Mouse (Mus musculus) heart, adult 2 months (tissue): ENCODE measurements at regions not wholly inside any gene's neighbourhood (a gene's known extent, or its start where the extent isn't known, plus 50 kb on each side); places are given as distances from the start of the nearest gene placed in this dataset.

Source experiments
- DNase-seq, 2 experiments: peaks; one replicate each; pipeline ENCODE4 v3.0.0; 2021
- H3K27ac ChIP-seq: fragments of 200-600 bp; 2 replicates; pipeline ENCODE4 v1.8.1; 2022
- H3K27me3 ChIP-seq: fragments of 200-500 bp; 2 replicates; pipeline ENCODE4 v1.6.1; 2012; ENCODE audit warnings: mild to moderate bottlenecking, low read length, inconsistent platforms, mixed read lengths; ENCODE audit not compliant: control insufficient read depth, insufficient read depth
- H3K36me3 ChIP-seq: fragments of 200-500 bp; 2 replicates; pipeline ENCODE4 v1.6.1; 2012; ENCODE audit warnings: low read length, inconsistent platforms; ENCODE audit not compliant: control insufficient read depth, insufficient read depth
- H3K4me1 ChIP-seq: fragments of 200-500 bp; 2 replicates; pipeline ENCODE4 v1.6.1; 2011; ENCODE audit warnings: low read length; ENCODE audit not compliant: control insufficient read depth, insufficient read depth
- H3K4me3 ChIP-seq: fragments of 200-600 bp; 2 replicates; pipeline ENCODE4 v1.8.1; 2022
- H3K79me2 ChIP-seq: fragments of 200-500 bp; replicated peaks from 2 replicates; pipeline ENCODE4 v1.6.1; 2012; ENCODE audit warnings: mild to moderate bottlenecking, inconsistent platforms, low read length, moderate library complexity, mixed read lengths; ENCODE audit not compliant: control insufficient read depth, insufficient read depth
- H3K9ac ChIP-seq: fragments of 200-500 bp; 2 replicates; pipeline ENCODE4 v1.6.1; 2012; ENCODE audit warnings: low read depth, mild to moderate bottlenecking, control low read depth, inconsistent platforms, low read length, mixed read lengths
- CTCF ChIP-seq: fragments of 200-600 bp; IDR thresholded peaks from 2 replicates; pipeline ENCODE4 v1.8.1; 2022; ENCODE audit warnings: antibody characterized with exemption, mild to moderate bottlenecking, moderate library complexity
- EP300 ChIP-seq: fragments of 200-500 bp; IDR thresholded peaks from 2 replicates; pipeline ENCODE4 v1.6.1; 2011; ENCODE audit warnings: low read depth, low read length, control low read depth; ENCODE audit not compliant: insufficient read depth
- POLR2A ChIP-seq: fragments of 200-500 bp; IDR thresholded peaks from 2 replicates; pipeline ENCODE4 v1.6.1; 2011; ENCODE audit warnings: mild to moderate bottlenecking, low read depth, low read length, control low read depth; ENCODE audit not compliant: insufficient read depth
- WGBS: fragments of 180-500 bp; shearing (Covaris S2); methylation state at CpG from one replicate; pipeline ENCODE4 v1.1.7; 2018; 5-methylcytosine and 5-hydroxymethylcytosine counted together
- intact Hi-C: fragments of 180-260 bp; cut with DNase I; formaldehyde crosslinking; loops from one replicate; pipeline ENCODE4 v1.15.1; 2025

GRCm38 (mm10) chr4:64500635-64501395 is 454.0 kb upstream of the Tnc start:
- H3K79me2 ChIP-seq: no peaks in the 10 kb centered on the region
- TF ChIP-seq EP300: no peak
- TF ChIP-seq CTCF: no peak
- TF ChIP-seq POLR2A: no peak
- no peak for DNase-seq
- no peaks in the 10 kb centered on the region for H3K4me1 ChIP-seq
- no peaks in the 10 kb centered on the region for H3K27me3 ChIP-seq
- H3K4me3 ChIP-seq: no peak overlapping the region
- H3K27ac ChIP-seq: no peak overlapping the region
- no peaks in the 10 kb centered on the region for H3K36me3 ChIP-seq
- H3K9ac ChIP-seq: no peak overlapping the region
- intact Hi-C loops: no loop called here
- WGBS: 80% methylated on average over 5 of the region's 5 CpGs

GRCm38 (mm10) chr4:64521883-64522282 is 475.1 kb upstream of the Tnc start:
- H3K27ac ChIP-seq: no peak overlapping the region
- no peaks in the 10 kb centered on the region for H3K79me2 ChIP-seq
- no peak overlapping the region for H3K9ac ChIP-seq
- intact Hi-C loops: loop anchor here (1.0 to 10.0 kb wide), 2 partner anchors 973 to 1068 kb away; no protein-coding TSS in a partner anchor
- H3K4me3 ChIP-seq: no peak overlapping the region
- TF ChIP-seq EP300 (no peak), CTCF (peak; percentile 62), POLR2A (no peak)
- no peaks in the 10 kb centered on the region for H3K4me1 ChIP-seq
- no peak for DNase-seq
- H3K27me3 ChIP-seq: no peaks in the 10 kb centered on the region
- H3K36me3 ChIP-seq: no peaks in the 10 kb centered on the region

- WGBS: 57% methylated on average over 4 of the region's 4 CpGs
- no peak for DNase-seq
- no peak overlapping the region for H3K27ac ChIP-seq
- no peak overlapping the region for H3K4me3 ChIP-seq
- H3K27me3 ChIP-seq: no peaks in the 10 kb centered on the region
- no peak for TF ChIP-seq POLR2A
- TF ChIP-seq CTCF: no peak
- no peak for TF ChIP-seq EP300
- no peaks in the 10 kb centered on the region for H3K4me1 ChIP-seq
- H3K79me2 ChIP-seq: no peaks in the 10 kb centered on the region
- no peak overlapping the region for H3K9ac ChIP-seq
- intact Hi-C loops: loop anchor here (10.0 kb wide), 1 partner anchor 967 kb away; no protein-coding TSS in a partner anchor
- no peaks in the 10 kb centered on the region for H3K36me3 ChIP-seq
Measured at GRCm38 (mm10) chr4:64527724-64528332, 481.0 kb upstream of the Tnc start.

- Histone ChIP-seq H3K79me2 (no peaks in the 10 kb centered on the region), H3K27me3 (no peaks in the 10 kb centered on the region), H3K9ac (no peak overlapping the region), H3K36me3 (no peaks in the 10 kb centered on the region), H3K4me3 (no peak overlapping the region), H3K27ac (no peak overlapping the region), H3K4me1 (no peaks in the 10 kb centered on the region)
- intact Hi-C loops: loop anchor here (10.0 kb wide), 2 partner anchors 304 to 594 kb away; partner anchors contain the start of gene Pappa
- WGBS: 65% methylated on average over 4 of the region's 4 CpGs
- no peak for TF ChIP-seq EP300
- TF ChIP-seq CTCF: peak; percentile 66
- TF ChIP-seq POLR2A: no peak
- no peak for DNase-seq
Measured at GRCm38 (mm10) chr4:64530585-64530984, 483.8 kb upstream of the Tnc start.

GRCm38 (mm10) chr4:64533019-64533418 is 486.2 kb upstream of the Tnc start:
- Histone ChIP-seq H3K27ac (no peak overlapping the region), H3K4me1 (no peaks in the 10 kb centered on the region), H3K27me3 (no peaks in the 10 kb centered on the region), H3K9ac (no peak overlapping the region), H3K79me2 (no peaks in the 10 kb centered on the region), H3K4me3 (no peak overlapping the region), H3K36me3 (no peaks in the 10 kb centered on the region)
- TF ChIP-seq POLR2A: no peak
- peak; percentile 64 for TF ChIP-seq CTCF
- intact Hi-C loops: loop anchor here (10.0 kb wide), 2 partner anchors 302 to 592 kb away; partner anchors contain the start of gene Pappa
- no peak for DNase-seq
- WGBS: 26% methylated on average over 3 of the region's 3 CpGs
